Mouse (Mus musculus): ENCODE measurements around the gene Rps18.

Rps18 gene

GRCm38 (mm10) chr17:33902491-33902890 is 53.3 kb downstream of the Rps18 start:
- DNase-seq: no peak

DNA sequence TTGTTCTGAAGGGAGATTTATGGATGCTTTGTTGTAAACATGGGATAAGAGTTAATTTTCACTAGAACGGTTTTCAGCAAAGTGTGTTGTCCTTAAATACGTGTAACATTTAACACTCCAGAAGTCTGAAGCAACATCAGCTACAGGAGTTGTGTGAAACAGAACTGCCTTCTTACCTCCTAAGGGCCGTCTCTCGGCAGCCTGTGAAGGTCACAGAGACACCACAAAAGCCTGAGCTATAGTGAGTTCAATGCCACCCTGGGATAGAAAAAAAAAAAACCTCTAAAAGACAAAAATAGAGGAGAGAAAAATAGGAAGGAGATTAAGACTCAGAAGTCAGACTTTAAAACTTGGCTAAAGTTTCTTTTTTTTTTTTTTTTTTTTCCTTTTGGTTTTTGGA is 53.7 kb downstream of the Rps18 start:
- DNase-seq: no peak
